Mouse (Mus musculus): ENCODE data around the gene Kcnmb4. TPM values are rescaled to one million over a fixed set of nuclear protein-coding genes. Genes with fewer than 3 reads are reported as not detected.

Gene Kcnmb4
- polyA plus RNA-seq, 1 experiment from 2014 or later, result 2.8 TPM

DNA sequence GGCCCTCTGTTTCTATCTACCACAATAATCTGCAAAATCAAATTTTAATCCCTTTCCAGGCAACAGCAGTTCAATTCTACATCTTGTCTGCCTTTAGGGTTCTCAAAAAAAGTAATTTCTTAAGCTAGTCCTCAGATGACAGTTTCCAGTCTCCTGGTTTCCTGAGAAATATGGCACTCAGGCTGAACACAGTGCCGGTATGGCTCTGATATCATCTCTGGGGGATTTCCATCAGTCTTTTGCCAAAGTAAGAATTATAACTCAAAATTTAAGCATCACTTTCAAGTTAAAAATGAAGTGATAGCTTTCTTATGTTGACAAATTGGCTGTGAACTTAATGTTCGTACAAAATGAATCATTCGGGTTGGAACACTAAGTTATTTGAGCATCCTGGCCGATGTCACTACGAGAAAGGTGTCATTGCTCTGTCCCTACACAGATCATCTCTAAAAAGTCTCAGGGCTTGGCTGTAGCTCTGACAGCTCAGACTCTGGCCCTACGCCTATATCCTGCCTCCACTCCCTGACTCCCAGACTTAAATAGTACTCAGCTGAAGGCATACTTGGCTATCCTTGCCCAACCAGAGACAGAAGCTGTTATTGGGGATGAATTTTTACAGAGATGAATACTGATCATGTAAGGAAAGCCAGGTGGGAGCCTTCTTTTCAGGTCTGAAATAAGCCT lies 70.8 kb downstream of the Kcnmb4 start:
- H3K9ac ChIP-seq (replicated peaks; ENCODE audit: low read depth), result no peak overlapping the region
- H3K36me3 ChIP-seq (ENCODE audit: insufficient read depth, low read length), result no peaks in the 10 kb centered on the region
- DNase-seq (ENCODE audit: low spot score), result no peak
- H3K4me1 ChIP-seq (ENCODE audit: insufficient read depth, low read depth, low read length), result no peaks in the 10 kb centered on the region
- H3K9me3 ChIP-seq (ENCODE audit: low read length), result no peaks in the 10 kb centered on the region
- H3K4me2 ChIP-seq (replicated peaks; ENCODE audit: low read depth, low read length), result no peak overlapping the region
- H3K27ac ChIP-seq (ENCODE audit: low read length), result no peak overlapping the region
- 0 out of 2 replicates have a peak, but pooled peaks have one; percentile 26 for ATAC-seq
- H3K4me3 ChIP-seq (ENCODE audit: low read depth, low read length), result no peak overlapping the region
- H3K27me3 ChIP-seq (replicated peaks; ENCODE audit: insufficient read depth, low read length), result no peaks in the 10 kb centered on the region
- 63% methylated on average over 6 of the region's 6 CpGs for WGBS
- no peak for TF ChIP-seq EP300 (IDR thresholded peaks at IDR 0.05)
- no peak for TF ChIP-seq CTCF (IDR thresholded peaks at IDR 0.05)

DNA sequence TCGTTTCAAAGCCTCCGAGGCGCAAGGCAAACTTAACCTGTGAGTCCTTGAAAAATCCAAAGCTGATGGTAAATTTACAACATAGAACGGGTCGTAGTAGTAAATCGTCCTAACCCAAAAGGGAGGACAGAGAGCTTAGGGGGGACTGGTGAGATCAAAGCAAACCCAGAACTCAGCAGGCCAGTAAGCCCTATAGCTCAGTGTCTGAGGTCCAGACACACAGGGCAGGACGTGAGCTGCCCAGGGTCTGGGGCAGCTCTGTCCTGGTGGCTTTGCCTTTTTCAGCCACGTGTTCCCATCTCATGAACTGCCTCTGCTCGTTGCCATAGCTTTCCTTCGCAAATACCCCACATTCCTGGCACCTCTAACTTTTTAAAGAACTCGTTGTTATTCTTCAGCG lies 75.7 kb downstream of the Kcnmb4 start:
- DNase-seq (ENCODE audit: low spot score) (no peak), ATAC-seq (no peak)
- Histone ChIP-seq H3K4me1 (ENCODE audit: insufficient read depth, low read depth, low read length) (no peaks in the 10 kb centered on the region), H3K9me3 (ENCODE audit: low read length) (no peaks in the 10 kb centered on the region), H3K27me3 (replicated peaks; ENCODE audit: insufficient read depth, low read length) (no peaks in the 10 kb centered on the region), H3K4me3 (ENCODE audit: low read depth, low read length) (no peak overlapping the region), H3K4me2 (replicated peaks; ENCODE audit: low read depth, low read length) (0 out of 2 replicates have a peak overlapping the region, but pooled peaks have one; percentile 8), H3K36me3 (ENCODE audit: insufficient read depth, low read length) (no peaks in the 10 kb centered on the region), H3K27ac (ENCODE audit: low read length) (no peak overlapping the region), H3K9ac (replicated peaks; ENCODE audit: low read depth) (no peak overlapping the region)
- TF ChIP-seq EP300 (IDR thresholded peaks at IDR 0.05) (no peak), CTCF (IDR thresholded peaks at IDR 0.05) (no peak)
- WGBS, result 40% methylated on average over 12 of the region's 12 CpGs

DNA sequence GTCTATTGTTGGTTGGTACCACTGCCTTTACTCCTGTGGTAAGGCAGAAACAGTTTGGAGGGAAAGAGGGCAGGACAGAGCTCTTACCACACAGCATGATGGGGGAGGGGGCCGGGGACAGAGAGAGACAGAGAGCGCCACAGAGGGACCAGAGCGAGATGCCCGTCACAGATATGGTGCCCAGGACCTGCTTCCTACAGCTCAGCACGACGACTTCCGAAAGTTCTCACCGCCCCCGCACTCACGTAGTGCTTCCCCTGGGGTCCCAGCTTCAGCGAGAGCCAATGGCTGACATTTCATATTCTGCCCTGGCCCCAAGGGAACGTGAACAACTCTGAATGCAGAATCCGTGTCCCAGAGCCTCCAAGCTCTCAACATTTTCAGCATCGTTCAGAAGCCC lies 76.1 kb downstream of the Kcnmb4 start:
- H3K27me3 ChIP-seq (replicated peaks; ENCODE audit: insufficient read depth, low read length), result no peaks in the 10 kb centered on the region
- H3K4me1 ChIP-seq (ENCODE audit: insufficient read depth, low read depth, low read length), result no peaks in the 10 kb centered on the region
- TF ChIP-seq CTCF (IDR thresholded peaks at IDR 0.05) (no peak), EP300 (IDR thresholded peaks at IDR 0.05) (no peak)
- no peak overlapping the region for H3K27ac ChIP-seq (ENCODE audit: low read length)
- H3K9me3 ChIP-seq (ENCODE audit: low read length), result no peaks in the 10 kb centered on the region
- WGBS, result 15% methylated on average over 14 of the region's 14 CpGs
- H3K4me2 ChIP-seq (replicated peaks; ENCODE audit: low read depth, low read length), result 0 out of 2 replicates have a peak overlapping the region, but pooled peaks have one; percentile 8
- no peak overlapping the region for H3K9ac ChIP-seq (replicated peaks; ENCODE audit: low read depth)
- no peaks in the 10 kb centered on the region for H3K36me3 ChIP-seq (ENCODE audit: insufficient read depth, low read length)
- no peak overlapping the region for H3K4me3 ChIP-seq (ENCODE audit: low read depth, low read length)
- ATAC-seq, result no peak
- no peak for DNase-seq (ENCODE audit: low spot score)

DNA sequence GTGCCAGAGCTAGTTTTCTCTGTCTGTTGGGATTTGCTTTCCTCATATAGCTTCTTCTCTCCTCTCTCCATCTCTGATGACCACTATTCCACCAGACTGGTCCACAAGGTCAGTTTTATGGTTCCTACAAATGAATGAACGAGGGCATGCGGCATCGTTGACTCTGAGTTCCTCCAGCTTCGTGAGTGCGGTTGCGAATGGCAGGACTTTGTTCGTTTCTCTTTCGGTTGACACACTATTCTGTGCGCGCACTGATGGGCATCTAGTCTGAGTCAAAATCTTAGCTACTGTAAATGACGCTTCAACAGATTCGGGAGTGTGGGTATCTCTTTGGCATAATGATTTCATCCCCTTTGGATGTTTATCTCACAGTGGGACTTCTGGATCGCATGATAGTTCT lies 76.7 kb downstream of the Kcnmb4 start:
- H3K4me3 ChIP-seq (ENCODE audit: low read depth, low read length), result no peak overlapping the region
- no peaks in the 10 kb centered on the region for H3K36me3 ChIP-seq (ENCODE audit: insufficient read depth, low read length)
- H3K4me2 ChIP-seq (replicated peaks; ENCODE audit: low read depth, low read length), result no peak overlapping the region
- H3K9me3 ChIP-seq (ENCODE audit: low read length), result no peaks in the 10 kb centered on the region
- WGBS, result 87% methylated on average over 13 of the region's 13 CpGs
- ATAC-seq (no peak), DNase-seq (ENCODE audit: low spot score) (no peak)
- TF ChIP-seq CTCF (IDR thresholded peaks at IDR 0.05), result no peak
- TF ChIP-seq EP300 (IDR thresholded peaks at IDR 0.05), result no peak
- no peaks in the 10 kb centered on the region for H3K4me1 ChIP-seq (ENCODE audit: insufficient read depth, low read depth, low read length)
- no peak overlapping the region for H3K9ac ChIP-seq (replicated peaks; ENCODE audit: low read depth)
- H3K27ac ChIP-seq (ENCODE audit: low read length), result no peak overlapping the region
- no peaks in the 10 kb centered on the region for H3K27me3 ChIP-seq (replicated peaks; ENCODE audit: insufficient read depth, low read length)

DNA sequence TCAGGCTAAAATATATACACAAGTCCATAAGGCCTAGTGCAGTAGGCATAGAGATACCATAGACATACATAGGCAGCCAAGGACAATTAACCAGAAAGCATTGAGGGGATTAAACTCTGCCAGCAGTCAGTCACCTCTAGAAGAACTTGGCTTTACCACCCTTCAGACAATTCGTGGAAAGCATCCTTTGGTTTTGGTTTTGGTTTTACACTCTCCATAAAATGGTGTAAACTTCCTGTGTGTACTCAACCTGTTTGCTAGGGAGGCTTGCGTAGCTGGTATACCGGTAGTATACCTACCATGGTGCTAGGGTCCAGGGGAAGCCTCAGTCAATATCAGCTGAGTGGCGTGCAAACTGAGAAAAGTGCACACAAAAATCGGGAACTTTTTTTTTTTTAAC lies 77.4 kb downstream of the Kcnmb4 start:
- no peak overlapping the region for H3K4me3 ChIP-seq (ENCODE audit: low read depth, low read length)
- ATAC-seq (no peak), DNase-seq (ENCODE audit: low spot score) (no peak)
- TF ChIP-seq EP300 (IDR thresholded peaks at IDR 0.05) (no peak), CTCF (IDR thresholded peaks at IDR 0.05) (no peak)
- no peak overlapping the region for H3K4me2 ChIP-seq (replicated peaks; ENCODE audit: low read depth, low read length)
- H3K27me3 ChIP-seq (replicated peaks; ENCODE audit: insufficient read depth, low read length), result no peaks in the 10 kb centered on the region
- no peaks in the 10 kb centered on the region for H3K36me3 ChIP-seq (ENCODE audit: insufficient read depth, low read length)
- no peaks in the 10 kb centered on the region for H3K9me3 ChIP-seq (ENCODE audit: low read length)
- WGBS, result 68% methylated on average over 5 of the region's 5 CpGs
- no peak overlapping the region for H3K27ac ChIP-seq (ENCODE audit: low read length)
- no peak overlapping the region for H3K9ac ChIP-seq (replicated peaks; ENCODE audit: low read depth)
- H3K4me1 ChIP-seq (ENCODE audit: insufficient read depth, low read depth, low read length), result no peaks in the 10 kb centered on the region

DNA sequence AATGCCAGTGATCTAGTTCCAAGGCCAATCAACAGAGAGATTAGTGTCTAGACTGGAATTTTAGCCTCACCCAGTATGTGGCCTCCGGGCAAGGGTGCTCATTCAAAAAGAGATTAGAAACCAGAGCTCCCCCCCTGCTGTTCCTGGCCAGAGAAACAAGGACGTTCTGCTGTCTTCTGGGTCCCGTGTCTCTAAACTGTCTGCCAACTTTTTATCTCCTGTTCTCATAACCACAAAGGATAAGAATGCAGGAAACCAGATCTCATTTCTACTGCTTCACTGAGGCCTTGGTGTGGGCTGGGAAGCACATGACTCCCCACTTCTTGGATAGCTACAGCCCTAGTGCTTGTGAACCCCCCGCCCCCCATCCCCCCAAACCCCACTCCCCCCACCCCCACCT lies 79.1 kb downstream of the Kcnmb4 start:
- Histone ChIP-seq H3K9me3 (ENCODE audit: low read length) (no peaks in the 10 kb centered on the region), H3K27me3 (replicated peaks; ENCODE audit: insufficient read depth, low read length) (no peaks in the 10 kb centered on the region), H3K27ac (ENCODE audit: low read length) (no peak overlapping the region), H3K4me3 (ENCODE audit: low read depth, low read length) (no peak overlapping the region), H3K4me1 (ENCODE audit: insufficient read depth, low read depth, low read length) (no peaks in the 10 kb centered on the region), H3K4me2 (replicated peaks; ENCODE audit: low read depth, low read length) (no peak overlapping the region), H3K9ac (replicated peaks; ENCODE audit: low read depth) (no peak overlapping the region), H3K36me3 (ENCODE audit: insufficient read depth, low read length) (no peaks in the 10 kb centered on the region)
- TF ChIP-seq CTCF (IDR thresholded peaks at IDR 0.05) (no peak), EP300 (IDR thresholded peaks at IDR 0.05) (no peak)
- WGBS, result 28% methylated on average over 4 of the region's 4 CpGs
- DNase-seq (ENCODE audit: low spot score) (no peak), ATAC-seq (no peak)
